Mouse (Mus musculus) right cerebral cortex, adult 18-20 months (tissue): ENCODE measurements around the gene Mitf.
A peak's percentile ranks its signal among the peaks of the same experiment; 100 is the strongest.

Experiments
- DNase-seq: peaks from one replicate; pipeline ENCODE4 v3.0.0; 2022; ENCODE audit warnings: mixed read lengths

The Mitf gene

DNA sequence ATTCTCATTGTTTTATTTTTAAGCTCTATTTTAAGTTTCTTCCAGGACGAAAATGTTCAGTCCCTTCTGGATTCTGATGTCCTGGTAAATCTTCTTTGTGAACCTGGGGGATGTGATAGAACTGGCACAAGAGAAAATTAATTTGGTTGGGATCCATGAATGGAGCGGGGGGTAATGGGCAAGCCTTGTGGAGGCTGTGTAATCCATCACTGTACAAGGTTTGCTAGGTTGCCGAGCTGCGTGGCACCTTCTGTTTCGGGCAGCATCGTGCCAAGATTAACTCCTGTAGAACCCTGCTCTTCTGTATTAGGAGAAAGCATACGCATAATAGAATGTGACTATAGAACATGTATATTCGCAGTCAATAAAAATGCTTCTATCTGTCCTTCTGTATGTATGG lies 76.1 kb downstream of the Mitf start:
- DNase-seq = no peak

DNA sequence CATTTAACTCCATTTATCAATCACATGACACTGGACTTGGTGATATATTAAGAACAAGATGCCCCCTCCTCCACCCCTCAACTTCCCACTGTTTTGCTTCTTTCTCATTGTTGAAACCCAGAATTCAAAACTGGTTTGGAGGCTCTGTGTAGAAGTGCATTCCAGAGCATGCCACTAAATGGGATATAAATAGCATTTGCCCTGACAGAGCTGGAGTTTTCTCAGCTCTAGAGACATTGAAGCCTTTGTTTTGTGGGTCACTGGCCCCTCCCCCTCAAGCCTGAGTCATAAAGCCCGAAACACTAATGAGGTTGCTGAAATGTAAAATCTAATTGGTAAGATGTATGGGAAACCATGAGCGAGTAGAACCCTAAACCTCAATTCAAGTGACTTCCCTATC lies 76.6 kb downstream of the Mitf start:
- peak; percentile 18 for DNase-seq

DNA sequence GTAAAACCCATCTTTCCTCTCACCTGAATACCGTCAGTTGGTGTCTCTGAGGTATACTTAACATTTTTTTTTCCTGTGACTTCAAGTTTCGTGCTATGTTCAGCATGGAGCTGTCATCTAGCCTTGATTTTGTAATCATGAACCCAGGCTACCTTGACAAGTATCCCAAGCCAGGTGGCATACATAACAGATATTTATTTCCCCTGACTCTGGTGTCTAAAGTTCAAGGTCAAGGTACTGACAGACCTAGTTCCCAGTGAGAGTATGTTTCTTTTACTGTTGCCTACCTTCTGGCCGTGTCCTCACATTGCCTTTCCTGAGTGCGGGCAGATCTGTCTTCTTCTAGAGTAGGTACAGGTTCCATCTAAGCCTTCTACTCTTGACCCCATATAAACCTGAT lies 78.1 kb downstream of the Mitf start:
- no peak for DNase-seq

DNA sequence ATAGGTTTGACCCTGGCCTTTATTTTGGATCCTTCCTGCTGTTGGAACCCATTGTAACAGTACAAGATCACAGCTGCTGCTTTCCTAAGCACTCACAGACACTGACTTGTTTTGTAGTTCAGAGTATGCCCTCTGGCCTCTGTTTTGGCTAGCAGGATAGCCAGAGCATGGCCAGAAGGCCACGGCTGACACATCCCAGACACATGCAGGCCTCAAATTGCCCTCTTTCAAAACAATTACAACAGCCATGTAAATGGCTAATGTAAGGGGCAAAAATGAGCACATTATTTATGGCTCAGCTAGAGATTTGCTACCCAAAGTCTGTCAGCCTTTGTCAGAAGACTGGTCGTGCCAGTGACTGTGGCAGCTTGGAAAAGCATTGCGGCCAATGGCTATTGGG lies 78.8 kb downstream of the Mitf start:
- no peak for DNase-seq

DNA sequence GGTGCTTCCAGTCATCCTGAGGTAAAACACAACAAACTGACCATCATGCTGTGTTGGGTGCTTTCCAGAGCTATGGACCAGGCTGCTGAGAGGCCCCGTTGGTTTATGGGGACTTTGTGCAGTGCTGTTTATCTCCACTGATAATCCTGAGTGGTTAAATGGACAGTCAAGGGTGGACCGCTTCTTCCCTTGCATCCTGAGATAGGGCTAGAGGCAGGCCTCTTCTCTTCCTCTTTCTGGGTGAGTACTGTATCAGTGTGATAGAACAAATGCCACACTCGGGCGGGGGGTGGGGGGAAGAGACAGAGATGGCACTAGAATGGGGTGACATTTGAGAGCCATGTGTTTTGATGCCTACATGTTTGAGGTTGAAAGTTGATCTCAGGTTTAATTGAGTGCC lies 81.0 kb downstream of the Mitf start:
- DNase-seq = no peak

DNA sequence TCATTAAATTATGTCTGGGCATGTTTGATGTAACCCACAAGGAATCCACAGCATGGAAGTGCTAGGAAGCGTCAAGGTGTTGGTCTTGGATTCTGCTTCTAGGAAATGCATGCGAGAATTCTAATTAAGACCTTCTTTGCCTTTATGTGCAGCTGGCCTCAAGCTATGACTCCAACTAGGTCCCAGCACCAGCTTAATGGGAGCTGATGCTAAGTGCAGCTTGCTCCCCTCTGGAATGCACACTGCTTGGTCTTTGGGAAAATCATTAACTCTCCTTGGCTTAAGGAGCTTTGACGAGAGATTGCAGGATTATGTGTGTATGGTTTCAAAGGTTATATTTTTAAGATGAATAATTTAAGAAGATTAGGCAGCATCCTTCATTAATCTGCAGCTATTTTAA lies 81.7 kb downstream of the Mitf start:
- no peak for DNase-seq

DNA sequence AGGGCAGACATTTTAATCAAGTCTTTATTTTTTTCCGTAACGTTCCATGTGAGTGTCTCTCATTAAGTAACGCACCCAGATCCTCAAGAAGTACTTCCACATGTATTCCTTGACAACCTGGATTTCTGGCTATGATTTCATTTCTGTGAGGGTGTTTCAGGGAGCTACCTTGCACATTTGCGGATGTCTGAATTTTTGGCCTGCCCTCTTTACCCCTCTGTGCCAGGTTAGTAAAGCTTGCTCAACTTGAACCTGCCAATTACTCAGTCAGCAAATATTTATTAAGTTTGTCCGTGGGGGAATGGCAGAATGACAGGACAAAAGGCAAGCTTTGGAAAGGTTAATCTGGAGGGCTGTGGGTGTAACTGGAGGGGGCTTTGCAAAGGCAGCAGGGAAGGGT lies 86.7 kb downstream of the Mitf start:
- DNase-seq = no peak

DNA sequence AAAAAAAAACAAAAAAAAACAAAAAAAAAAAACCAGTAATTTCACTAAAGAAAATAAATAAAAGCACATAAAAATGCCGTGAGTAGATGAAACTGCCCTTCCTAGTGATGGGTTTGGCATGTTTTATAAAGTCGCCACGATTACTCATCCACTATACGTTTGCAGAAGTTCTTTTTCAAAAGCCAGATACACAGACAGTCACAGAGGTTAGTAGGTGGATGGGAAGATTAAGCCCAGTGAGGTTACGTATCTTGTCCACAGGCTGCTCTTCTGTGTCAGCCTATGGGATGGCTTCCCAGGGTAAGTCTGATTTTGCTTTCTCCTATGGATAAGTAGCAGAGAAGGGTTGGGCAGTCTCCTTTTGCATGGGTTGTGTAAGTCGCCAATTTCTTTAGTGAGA lies 90.3 kb downstream of the Mitf start:
- DNase-seq = no peak

DNA sequence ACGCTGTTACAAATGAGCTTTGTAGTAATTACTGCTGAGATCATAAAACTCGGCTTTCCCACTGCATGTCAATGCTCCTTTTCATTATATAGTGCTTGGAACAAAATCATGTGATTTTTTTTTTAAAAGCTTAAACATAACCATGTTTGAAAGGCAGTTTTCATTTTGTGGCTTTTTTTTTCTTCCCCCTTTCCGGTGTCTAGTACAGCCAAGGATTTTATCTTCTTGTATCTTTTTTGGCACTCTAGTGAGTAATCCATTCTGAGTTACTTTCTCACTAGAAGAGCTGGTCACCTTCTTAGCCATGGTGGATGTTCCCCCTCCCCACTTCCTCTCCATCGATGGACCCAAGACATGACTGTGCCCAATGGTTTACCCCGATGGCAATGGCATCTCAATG lies 91.2 kb downstream of the Mitf start:
- DNase-seq = no peak

DNA sequence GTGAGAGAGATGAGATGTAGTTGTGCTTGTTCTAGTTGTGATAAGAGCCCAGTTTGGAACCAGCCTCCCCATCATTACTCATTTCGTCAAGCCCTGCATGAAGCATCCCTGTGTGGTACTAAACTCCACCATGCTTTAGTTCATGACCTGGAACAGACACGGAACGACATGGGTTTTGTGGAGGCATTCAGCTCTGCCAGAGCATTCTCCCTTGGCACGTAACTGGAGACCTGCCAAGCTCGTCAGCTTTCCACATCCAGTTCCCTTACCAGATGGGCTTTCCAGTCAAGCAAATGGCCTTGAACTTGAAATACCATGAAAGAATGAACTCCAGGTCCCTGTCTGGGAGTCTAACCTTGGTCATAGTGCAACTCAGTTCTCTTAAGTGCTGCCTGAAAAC lies 94.7 kb downstream of the Mitf start:
- no peak for DNase-seq

DNA sequence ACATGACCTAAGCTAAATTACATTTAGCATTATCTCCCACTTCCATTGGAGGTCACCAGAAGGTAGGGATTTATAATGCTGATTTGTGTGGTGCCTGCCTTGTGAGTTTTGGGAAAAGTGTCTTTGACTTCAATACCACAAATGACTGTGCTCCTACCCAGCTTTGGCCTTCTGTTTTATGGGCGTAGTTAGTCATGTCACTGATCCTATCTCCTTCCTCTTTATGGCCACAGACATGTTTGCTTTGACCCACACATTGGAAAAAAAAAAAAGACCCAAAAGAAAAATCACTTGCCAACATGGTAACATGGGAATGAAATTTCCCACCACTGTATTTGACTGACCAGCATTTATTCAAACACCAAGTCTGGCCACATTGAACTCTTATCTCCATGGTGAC lies 95.4 kb downstream of the Mitf start:
- DNase-seq = no peak

DNA sequence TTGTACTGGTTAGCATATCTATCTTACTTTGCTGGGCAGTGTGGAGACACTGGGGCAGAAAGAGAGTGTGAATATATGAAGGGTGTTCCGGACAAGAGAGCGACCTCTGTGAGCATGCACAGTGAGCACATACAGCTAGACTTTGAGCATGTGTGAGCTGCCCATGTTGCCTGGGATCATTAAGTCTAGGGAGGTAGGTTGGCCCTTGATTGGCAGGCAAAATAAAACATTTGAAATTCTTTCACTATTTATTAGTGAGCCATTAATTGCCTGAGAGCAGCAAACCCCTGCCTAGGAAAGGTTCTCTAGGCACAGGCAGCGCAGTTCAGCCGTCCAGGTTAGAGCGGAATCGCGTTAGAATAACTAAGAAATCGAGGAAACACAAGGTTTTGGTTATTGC lies 107.9 kb downstream of the Mitf start:
- no peak for DNase-seq

DNA sequence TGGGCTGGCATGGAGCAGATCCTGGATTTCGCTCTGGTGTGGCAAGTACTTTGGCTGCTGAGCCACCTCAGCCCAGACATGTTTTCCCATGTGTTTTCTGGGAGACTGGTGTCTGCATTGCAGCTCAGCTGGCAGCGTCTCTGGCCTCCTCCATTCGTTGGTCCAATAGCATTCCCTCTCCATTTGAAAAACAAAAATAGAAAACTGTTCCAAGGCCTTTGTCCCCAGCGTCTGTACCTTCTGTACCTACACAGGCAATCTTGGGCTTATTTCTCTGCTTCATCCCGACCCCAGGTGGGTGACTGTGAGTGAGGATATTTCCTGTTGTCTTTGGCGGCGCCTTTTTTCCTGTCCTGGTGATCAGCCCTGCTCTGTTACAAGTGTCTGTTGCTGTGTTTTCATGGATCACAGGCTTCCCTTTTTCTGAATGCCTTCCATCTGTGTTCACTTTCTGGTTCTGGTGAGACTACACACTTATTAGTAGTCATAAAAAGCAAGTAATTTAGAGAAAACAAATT lies 109.6 kb downstream of the Mitf start:
- DNase-seq = no peak

DNA sequence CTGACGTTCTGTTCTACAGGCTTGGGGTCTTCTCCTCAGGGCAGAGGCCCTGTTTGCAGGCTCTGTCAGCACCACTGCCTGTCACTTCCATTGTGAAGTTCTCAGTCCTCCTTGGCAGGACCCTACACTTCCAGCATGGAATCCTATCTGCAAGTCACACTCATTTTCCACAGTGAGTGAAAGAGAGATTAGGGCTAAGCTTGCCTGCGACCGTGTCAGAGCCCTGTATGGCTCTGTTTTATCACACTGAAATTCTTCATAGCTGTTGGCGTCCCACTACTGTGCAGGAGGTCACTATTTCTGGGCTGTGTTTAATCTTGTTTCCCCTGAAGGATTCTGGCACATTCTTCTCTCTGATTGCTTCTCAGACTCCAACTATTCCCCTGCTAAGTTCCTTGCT lies 111.2 kb downstream of the Mitf start:
- DNase-seq = no peak

DNA sequence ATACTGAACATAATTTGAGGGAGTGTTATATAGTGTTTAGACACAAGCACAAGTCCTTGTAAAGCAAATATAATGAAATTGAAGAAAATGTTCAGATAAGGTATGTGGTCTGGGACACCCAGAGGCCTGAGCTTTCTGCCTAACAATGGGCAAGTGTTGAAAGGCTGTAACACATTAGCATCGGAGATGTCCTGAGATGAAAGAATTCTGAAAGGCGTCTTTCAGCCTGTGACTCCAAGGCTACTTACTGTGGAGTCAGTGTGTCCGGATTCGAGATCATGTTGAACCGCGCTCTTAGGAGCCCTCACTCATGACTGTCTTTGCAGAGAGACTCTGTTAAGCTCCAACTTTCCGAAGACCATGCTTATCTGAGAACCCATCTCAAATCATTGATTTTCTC lies 111.6 kb downstream of the Mitf start:
- no peak for DNase-seq

DNA sequence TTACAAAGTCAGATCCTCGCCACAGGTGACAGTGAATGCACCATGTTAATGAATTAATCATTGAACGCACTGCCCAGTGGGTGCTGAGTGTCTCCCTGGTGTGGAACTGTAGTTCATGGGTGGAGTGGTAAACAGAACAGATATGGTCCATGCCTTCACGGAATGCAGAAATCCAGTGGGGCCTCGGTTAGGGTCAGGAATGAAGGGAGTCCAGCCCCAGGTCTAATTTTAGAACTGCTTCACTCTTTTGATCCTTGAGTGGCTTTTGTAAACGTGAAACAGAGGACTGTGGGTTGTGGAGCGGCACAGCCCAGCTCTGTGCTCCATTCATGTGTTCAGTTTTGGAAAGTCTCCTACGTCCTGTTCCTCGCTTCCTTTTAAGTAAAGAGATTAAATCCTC lies 112.4 kb downstream of the Mitf start:
- DNase-seq = no peak

DNA sequence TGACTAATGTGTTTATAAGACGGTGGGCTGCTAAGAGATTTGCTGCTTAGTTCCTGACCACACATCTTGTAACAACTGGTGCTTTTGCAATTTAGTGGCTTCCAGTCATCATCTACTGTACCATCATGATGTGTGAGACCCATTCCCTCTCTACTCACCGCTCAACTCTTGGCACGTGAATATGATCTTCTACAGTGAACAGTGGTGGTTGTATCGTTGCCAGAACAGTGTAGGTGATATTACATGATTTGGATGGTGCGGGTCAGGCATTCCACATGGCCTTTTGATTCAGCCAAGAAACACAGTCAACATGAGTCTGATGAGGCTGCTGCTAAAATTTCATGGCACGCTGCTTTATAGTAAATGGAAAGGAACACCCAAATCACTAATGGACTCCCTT lies 114.7 kb downstream of the Mitf start:
- DNase-seq = no peak

DNA sequence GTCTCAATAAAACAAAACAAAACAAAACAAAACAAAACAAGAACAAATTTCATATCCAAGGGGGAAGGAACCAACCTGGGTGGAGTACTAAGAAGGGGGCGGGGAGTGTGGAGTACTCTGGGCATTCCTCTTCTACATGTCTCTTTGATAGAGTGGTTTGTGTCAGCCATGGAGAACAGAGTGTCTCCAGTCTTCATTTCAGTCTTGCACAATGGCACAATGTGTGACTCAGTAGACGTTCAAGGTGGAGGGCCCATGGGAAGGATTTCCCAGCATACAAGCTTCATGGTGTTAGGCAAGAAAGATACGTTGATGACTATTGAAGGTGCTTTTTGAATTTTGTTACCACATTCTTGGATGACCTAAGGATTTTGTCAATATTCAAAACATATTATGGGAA lies 117.4 kb downstream of the Mitf start:
- DNase-seq = no peak

DNA sequence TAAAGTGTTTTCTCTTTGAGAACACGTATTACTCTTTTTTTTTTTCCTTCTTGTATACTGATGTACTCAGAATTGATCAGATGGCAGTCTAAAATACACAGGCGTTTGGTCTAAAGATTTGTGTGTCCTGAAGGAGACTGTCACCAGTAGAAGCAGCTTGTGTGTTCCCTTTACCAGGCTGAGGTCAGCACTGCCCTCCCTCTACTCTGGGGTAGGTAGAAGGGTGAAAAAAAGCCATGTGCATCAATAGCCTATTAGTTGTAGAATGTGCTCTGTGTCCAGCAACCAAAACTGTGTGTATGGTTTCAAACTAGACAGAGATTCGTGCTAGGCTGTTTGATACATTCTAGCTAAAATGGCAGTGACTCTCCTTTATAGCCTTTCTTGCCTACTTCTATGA lies 122.2 kb downstream of the Mitf start:
- DNase-seq = no peak

DNA sequence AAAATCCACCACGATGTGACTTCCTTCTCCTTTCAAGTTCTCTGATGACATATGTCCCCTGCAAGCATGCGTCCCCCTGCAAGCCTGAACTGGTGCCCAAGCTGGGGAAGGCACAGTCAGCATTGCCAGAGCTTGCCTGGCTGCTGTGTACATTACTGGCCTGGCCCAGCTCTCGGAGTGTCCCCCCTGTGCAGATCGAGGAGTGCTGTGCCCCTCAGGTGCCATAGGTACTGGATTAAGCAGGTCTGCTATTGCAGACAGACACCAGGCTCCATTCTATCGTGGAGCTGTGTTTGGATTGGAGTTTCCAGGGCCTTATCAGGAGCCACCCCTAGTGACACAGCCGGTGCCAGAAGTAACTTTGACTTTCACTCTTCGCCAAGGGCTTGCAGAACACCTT lies 122.6 kb downstream of the Mitf start:
- DNase-seq = no peak

DNA sequence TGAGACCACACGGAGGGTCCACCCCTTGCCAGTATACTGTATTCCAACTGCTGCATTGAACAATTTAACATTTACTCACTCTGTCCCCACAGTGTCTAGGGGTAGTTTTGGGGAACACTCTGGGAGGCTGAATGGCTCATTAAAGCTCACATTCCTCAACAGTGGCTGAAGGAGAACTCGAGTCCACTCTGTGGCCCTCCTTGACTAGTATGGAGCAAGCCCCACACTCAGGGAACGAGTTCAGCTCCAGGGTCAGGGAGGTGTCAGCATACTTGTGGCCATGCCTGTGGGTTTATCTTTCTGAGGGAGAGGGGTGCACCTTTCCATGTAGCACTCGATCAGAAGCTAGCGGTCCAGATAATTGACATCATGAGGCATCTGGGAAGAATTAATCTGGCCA lies 130.3 kb downstream of the Mitf start:
- no peak for DNase-seq

DNA sequence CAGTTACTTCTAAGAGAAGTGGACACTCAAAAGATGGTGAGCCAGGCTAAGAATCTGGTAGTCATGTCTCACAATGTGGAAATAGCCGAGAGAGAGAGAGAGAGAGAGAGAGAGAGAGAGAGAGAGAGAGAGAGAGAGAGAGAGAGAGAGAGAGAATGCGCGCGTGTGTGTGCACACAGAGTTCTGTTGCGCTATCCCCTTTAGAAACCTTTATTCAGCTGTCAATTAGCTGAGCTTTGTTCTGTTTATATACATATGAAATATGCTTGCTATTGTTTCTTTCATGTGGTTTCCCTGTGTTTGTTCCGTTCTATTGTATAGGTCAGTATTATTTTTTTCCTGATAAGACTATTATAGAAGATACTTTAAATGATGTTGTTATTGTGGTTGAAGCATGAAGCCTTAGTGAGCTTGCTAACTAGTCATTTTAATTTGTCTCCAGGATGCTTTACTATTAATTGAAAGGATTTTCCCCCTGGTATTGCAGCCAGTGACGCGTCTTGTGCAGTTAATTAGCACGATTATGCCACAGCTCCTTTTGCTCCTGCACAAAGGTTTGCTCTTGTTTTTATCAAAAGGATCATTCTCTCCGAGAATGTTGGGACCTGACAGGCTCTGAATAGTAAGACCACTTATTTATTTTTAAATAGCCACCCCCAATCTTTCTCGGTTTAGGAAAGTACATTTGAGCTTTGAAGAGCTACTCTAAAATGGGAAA lies 131.2 kb downstream of the Mitf start:
- DNase-seq = no peak

DNA sequence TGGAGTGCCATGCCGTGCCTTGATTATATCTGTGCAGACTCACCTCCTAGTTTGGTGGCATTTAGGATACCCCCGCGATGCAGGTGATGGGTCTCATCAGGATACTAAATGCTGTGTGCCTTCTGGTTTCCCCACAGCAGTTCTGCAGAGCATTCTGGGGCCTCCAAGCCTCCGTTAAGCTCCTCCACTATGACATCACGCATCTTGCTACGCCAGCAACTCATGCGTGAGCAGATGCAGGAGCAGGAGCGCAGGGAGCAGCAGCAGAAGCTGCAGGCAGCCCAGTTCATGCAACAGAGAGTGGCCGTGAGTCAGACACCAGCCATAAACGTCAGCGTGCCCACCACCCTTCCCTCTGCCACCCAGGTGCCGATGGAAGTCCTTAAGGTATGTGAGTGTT lies 134.1 kb downstream of the Mitf start:
- DNase-seq = no peak

DNA sequence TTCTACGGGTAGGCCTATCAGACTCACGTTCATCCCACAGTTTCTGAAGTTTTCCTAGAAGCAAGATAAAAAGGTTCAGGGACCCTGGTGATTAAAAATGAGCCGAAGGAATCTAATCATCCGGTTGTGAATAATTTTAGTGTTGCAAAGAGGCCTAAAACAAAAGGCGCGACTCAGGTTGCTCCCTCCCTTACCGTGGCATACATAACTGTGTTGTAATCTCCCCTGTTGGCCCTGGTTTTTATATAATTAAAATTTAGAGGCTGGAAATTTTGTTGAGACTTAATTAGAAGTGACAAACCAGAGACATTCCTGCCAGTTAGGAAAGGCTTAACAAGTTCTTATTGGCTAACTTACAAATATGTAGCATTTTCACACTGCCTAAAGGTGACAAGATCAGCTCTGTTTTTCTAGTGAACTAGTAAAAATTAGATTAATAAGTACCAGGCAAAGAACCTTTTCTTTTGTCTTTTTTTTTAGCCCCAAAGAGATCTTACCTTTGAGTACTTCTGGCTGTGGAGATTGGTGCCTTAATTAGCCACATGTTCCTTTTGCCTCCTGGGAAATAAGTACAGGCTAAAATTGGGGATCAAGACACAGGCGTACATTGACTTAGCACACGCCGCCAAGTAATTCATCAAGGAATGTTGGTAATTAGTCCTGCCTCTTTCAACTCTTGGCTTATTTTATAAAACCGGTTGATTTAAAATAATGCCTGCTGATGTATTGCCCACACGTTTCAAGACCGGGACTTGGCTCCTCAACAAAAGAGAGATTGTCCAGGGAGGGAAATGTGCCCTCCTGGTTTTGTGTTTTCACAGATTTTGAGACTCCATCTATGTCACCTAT lies 143.4 kb downstream of the Mitf start:
- no peak for DNase-seq

DNA sequence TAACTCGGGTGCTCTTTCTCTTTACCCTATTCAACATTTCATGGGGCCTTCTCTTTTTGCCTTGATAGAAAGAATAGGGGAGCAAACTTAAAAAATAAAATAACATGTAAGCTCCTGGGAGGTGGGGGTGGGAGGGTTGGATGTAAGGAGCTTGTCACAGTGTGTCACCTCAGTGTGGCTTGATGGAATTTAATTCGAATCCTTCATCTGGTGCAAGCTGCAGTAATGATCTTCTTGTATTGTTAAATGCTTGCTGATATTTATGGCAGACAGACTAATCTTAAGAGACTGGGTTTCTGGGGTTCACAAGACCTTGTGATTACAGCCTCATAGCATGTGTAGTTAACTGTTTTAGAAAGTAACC lies 144.0 kb downstream of the Mitf start:
- DNase-seq = no peak
